Mouse (Mus musculus): ENCODE results near the gene Ppp1r14b. TPM values are rescaled to one million over a fixed set of nuclear protein-coding genes. Genes with fewer than 3 reads are reported as not detected.
A peak's percentile ranks its signal among the peaks of the same experiment; 100 is the strongest.

Gene Ppp1r14b
- 111 and 199 TPM in 2 replicates for polyA plus RNA-seq (2014; fragmentation: Nextera tagmentation; extraction: Ambion mirVana)

GRCm38 (mm10) chr19:6974211-6975205 lies at the start of gene Ppp1r14b:
Ppp1r14b (plus strand) TSS chr19:6974968.
- Histone ChIP-seq H3K4me1 (replicated peaks; ENCODE audit: control insufficient read depth, insufficient read depth, low read length) (peaks cover 47% of the 10 kb centered on the region), H3K4me3 (ENCODE audit: low read depth, low read length) (peak within 1 kb of the TSS; percentile 98), H3K9ac (ENCODE audit: low read length) (peak within 1 kb of the TSS; percentile 81), H3K36me3 (ENCODE audit: control insufficient read depth, insufficient read depth, low read length) (peaks cover 22% of the 10 kb centered on the region), H3K27ac (ENCODE audit: low read depth) (peak within 1 kb of the TSS; percentile 86), H3K4me2 (ENCODE audit: low read length) (peak within 1 kb of the TSS; percentile 92), H3K27me3 (replicated peaks; ENCODE audit: control insufficient read depth, insufficient read depth, low read length) (no peaks in the 10 kb centered on the region), H3K9me3 (ENCODE audit: control insufficient read depth, low read length) (no peaks in the 10 kb centered on the region)
- 1% methylated on average over 70 of the region's 84 CpGs for WGBS
- peak; percentile 54 for ATAC-seq (replicated peaks; ENCODE audit: low FRiP score, low TSS enrichment, low read depth)
- DNase-seq (ENCODE audit: low spot score) = peak; percentile 93

- 6% methylated on average over 9 of the region's 9 CpGs for WGBS
- H3K36me3 ChIP-seq (ENCODE audit: control insufficient read depth, insufficient read depth, low read length) = no peaks in the 10 kb centered on the region
- peak within 1 kb of the TSS; percentile 14 for H3K4me3 ChIP-seq (ENCODE audit: low read depth, low read length)
- H3K9me3 ChIP-seq (ENCODE audit: control insufficient read depth, low read length) = no peaks in the 10 kb centered on the region
- H3K4me2 ChIP-seq (ENCODE audit: low read length) = peak within 1 kb of the TSS; percentile 40
- DNase-seq (ENCODE audit: low spot score) (no peak), ATAC-seq (replicated peaks; ENCODE audit: low FRiP score, low TSS enrichment, low read depth) (no peak)
- peaks cover 65% of the 10 kb centered on the region for H3K27me3 ChIP-seq (replicated peaks; ENCODE audit: control insufficient read depth, insufficient read depth, low read length)
- H3K4me1 ChIP-seq (replicated peaks; ENCODE audit: control insufficient read depth, insufficient read depth, low read length) = peaks cover 12% of the 10 kb centered on the region
- no peak within 1 kb of the TSS for H3K9ac ChIP-seq (ENCODE audit: low read length)
- H3K27ac ChIP-seq (ENCODE audit: low read depth) = no peak within 1 kb of the TSS
These were observed 49.5 kb upstream of the Ppp1r14b start, which contains the start of gene Catsperz for GRCm38 (mm10) chr19:6925307-6925573. Catsperz (minus strand) TSS chr19:6925380.

GRCm38 (mm10) chr19:6925611-6926329 lies 49.0 kb upstream of the Ppp1r14b start:
- Histone ChIP-seq H3K27ac (ENCODE audit: low read depth) (no peak overlapping the region), H3K9ac (ENCODE audit: low read length) (no peak overlapping the region), H3K4me1 (replicated peaks; ENCODE audit: control insufficient read depth, insufficient read depth, low read length) (peaks cover 7% of the 10 kb centered on the region), H3K36me3 (ENCODE audit: control insufficient read depth, insufficient read depth, low read length) (no peaks in the 10 kb centered on the region), H3K4me2 (ENCODE audit: low read length) (peak overlapping the region; percentile 40), H3K27me3 (replicated peaks; ENCODE audit: control insufficient read depth, insufficient read depth, low read length) (peaks cover 70% of the 10 kb centered on the region), H3K4me3 (ENCODE audit: low read depth, low read length) (peak overlapping the region; percentile 12), H3K9me3 (ENCODE audit: control insufficient read depth, low read length) (no peaks in the 10 kb centered on the region)
- ATAC-seq (replicated peaks; ENCODE audit: low FRiP score, low TSS enrichment, low read depth) = no peak
- no peak for DNase-seq (ENCODE audit: low spot score)
- 9% methylated on average over 40 of the region's 40 CpGs for WGBS

GRCm38 (mm10) chr19:6926559-6927255 lies 48.1 kb upstream of the Ppp1r14b start:
- Histone ChIP-seq H3K27me3 (replicated peaks; ENCODE audit: control insufficient read depth, insufficient read depth, low read length) (peaks cover 80% of the 10 kb centered on the region), H3K9ac (ENCODE audit: low read length) (no peak overlapping the region), H3K4me3 (ENCODE audit: low read depth, low read length) (peak overlapping the region; percentile 17), H3K9me3 (ENCODE audit: control insufficient read depth, low read length) (no peaks in the 10 kb centered on the region), H3K4me2 (ENCODE audit: low read length) (peak overlapping the region; percentile 21), H3K36me3 (ENCODE audit: control insufficient read depth, insufficient read depth, low read length) (no peaks in the 10 kb centered on the region), H3K27ac (ENCODE audit: low read depth) (no peak overlapping the region), H3K4me1 (replicated peaks; ENCODE audit: control insufficient read depth, insufficient read depth, low read length) (peaks cover 6% of the 10 kb centered on the region)
- DNase-seq (ENCODE audit: low spot score) (no peak), ATAC-seq (replicated peaks; ENCODE audit: low FRiP score, low TSS enrichment, low read depth) (no peak)
- 17% methylated on average over 26 of the region's 26 CpGs for WGBS

GRCm38 (mm10) chr19:6928080-6928479 lies 46.7 kb upstream of the Ppp1r14b start:
- H3K9ac ChIP-seq (ENCODE audit: low read length) = no peak overlapping the region
- H3K4me2 ChIP-seq (ENCODE audit: low read length) = no peak overlapping the region
- 12% methylated on average over 9 of the region's 9 CpGs for WGBS
- H3K9me3 ChIP-seq (ENCODE audit: control insufficient read depth, low read length) = no peaks in the 10 kb centered on the region
- DNase-seq (ENCODE audit: low spot score) (no peak), ATAC-seq (replicated peaks; ENCODE audit: low FRiP score, low TSS enrichment, low read depth) (no peak)
- no peak overlapping the region for H3K4me3 ChIP-seq (ENCODE audit: low read depth, low read length)
- H3K4me1 ChIP-seq (replicated peaks; ENCODE audit: control insufficient read depth, insufficient read depth, low read length) = peaks cover 6% of the 10 kb centered on the region
- peaks cover 91% of the 10 kb centered on the region for H3K27me3 ChIP-seq (replicated peaks; ENCODE audit: control insufficient read depth, insufficient read depth, low read length)
- H3K36me3 ChIP-seq (ENCODE audit: control insufficient read depth, insufficient read depth, low read length) = no peaks in the 10 kb centered on the region
- no peak overlapping the region for H3K27ac ChIP-seq (ENCODE audit: low read depth)

- H3K27ac ChIP-seq (ENCODE audit: low read depth) = no peak overlapping the region
- no peak overlapping the region for H3K9ac ChIP-seq (ENCODE audit: low read length)
- H3K4me1 ChIP-seq (replicated peaks; ENCODE audit: control insufficient read depth, insufficient read depth, low read length) = peaks cover 6% of the 10 kb centered on the region
- H3K9me3 ChIP-seq (ENCODE audit: control insufficient read depth, low read length) = no peaks in the 10 kb centered on the region
- peaks cover 91% of the 10 kb centered on the region for H3K27me3 ChIP-seq (replicated peaks; ENCODE audit: control insufficient read depth, insufficient read depth, low read length)
- DNase-seq (ENCODE audit: low spot score) (no peak), ATAC-seq (replicated peaks; ENCODE audit: low FRiP score, low TSS enrichment, low read depth) (no peak)
- no peak overlapping the region for H3K4me3 ChIP-seq (ENCODE audit: low read depth, low read length)
- 7% methylated on average over 2 of the region's 2 CpGs for WGBS
- no peaks in the 10 kb centered on the region for H3K36me3 ChIP-seq (ENCODE audit: control insufficient read depth, insufficient read depth, low read length)
- H3K4me2 ChIP-seq (ENCODE audit: low read length) = no peak overlapping the region
These were observed 43.8 kb upstream of the Ppp1r14b start for GRCm38 (mm10) chr19:6931002-6931401.

- peaks cover 6% of the 10 kb centered on the region for H3K4me1 ChIP-seq (replicated peaks; ENCODE audit: control insufficient read depth, insufficient read depth, low read length)
- H3K9ac ChIP-seq (ENCODE audit: low read length) = no peak overlapping the region
- peaks cover 85% of the 10 kb centered on the region for H3K27me3 ChIP-seq (replicated peaks; ENCODE audit: control insufficient read depth, insufficient read depth, low read length)
- 58% methylated on average over 1 of the region's 1 CpGs for WGBS
- H3K36me3 ChIP-seq (ENCODE audit: control insufficient read depth, insufficient read depth, low read length) = no peaks in the 10 kb centered on the region
- no peaks in the 10 kb centered on the region for H3K9me3 ChIP-seq (ENCODE audit: control insufficient read depth, low read length)
- DNase-seq (ENCODE audit: low spot score) (no peak), ATAC-seq (replicated peaks; ENCODE audit: low FRiP score, low TSS enrichment, low read depth) (no peak)
- H3K27ac ChIP-seq (ENCODE audit: low read depth) = no peak overlapping the region
- no peak overlapping the region for H3K4me3 ChIP-seq (ENCODE audit: low read depth, low read length)
- H3K4me2 ChIP-seq (ENCODE audit: low read length) = no peak overlapping the region
These were observed 42.8 kb upstream of the Ppp1r14b start for GRCm38 (mm10) chr19:6932018-6932417.

- ATAC-seq (replicated peaks; ENCODE audit: low FRiP score, low TSS enrichment, low read depth) = no peak
- H3K36me3 ChIP-seq (ENCODE audit: control insufficient read depth, insufficient read depth, low read length) = no peaks in the 10 kb centered on the region
- peaks cover 74% of the 10 kb centered on the region for H3K27me3 ChIP-seq (replicated peaks; ENCODE audit: control insufficient read depth, insufficient read depth, low read length)
- H3K4me2 ChIP-seq (ENCODE audit: low read length) = no peak overlapping the region; the same call in 1 of the 2 replicates
- peak overlapping the region; percentile 36; the same call in 1 of the 2 replicates for H3K4me3 ChIP-seq (ENCODE audit: low read depth, low read length)
- H3K4me1 ChIP-seq (replicated peaks; ENCODE audit: control insufficient read depth, insufficient read depth, low read length) = peaks cover 6% of the 10 kb centered on the region
- H3K9me3 ChIP-seq (ENCODE audit: control insufficient read depth, low read length) = no peaks in the 10 kb centered on the region
- H3K9ac ChIP-seq (ENCODE audit: low read length) = no peak overlapping the region
- no peak overlapping the region for H3K27ac ChIP-seq (ENCODE audit: low read depth)
- no peak for DNase-seq (ENCODE audit: low spot score)
- WGBS = 31% methylated on average over 4 of the region's 4 CpGs
These were observed 41.7 kb upstream of the Ppp1r14b start for GRCm38 (mm10) chr19:6933102-6933435.

Data from intestine, embryonic 14.5 days (tissue).